Comparison of ENCODE assay signal across 12 mouse cellular contexts in the genomic region with DNA sequence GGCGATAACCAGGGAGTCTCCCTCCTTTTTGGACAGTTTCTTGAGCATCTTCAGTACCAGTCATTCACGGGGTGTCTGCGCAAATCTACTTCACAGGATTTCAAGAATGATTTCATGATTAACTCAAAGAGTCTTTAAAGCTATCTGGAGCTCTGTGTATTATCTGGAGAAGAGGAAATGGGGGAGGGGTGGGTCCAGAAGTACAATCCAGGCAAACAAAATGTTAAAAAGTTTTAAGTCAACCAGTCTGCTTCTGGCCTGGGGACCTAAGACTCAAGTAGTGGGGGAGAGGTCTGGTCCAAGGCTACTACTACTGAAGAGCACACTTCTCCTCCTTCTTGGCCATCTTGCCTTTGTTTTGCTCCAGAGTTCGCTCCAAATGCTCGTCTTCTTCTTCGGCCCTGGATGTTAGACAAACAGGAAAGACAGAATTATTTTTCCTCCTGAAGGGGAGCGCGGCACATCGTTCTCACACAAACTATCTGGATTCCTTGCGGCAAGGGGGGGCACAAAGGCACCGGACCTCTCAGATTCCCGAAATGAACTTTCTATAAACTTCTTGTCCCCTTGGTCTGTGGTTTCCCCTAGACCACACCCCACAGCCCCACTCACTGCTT. TPM values are rescaled to one million over a fixed set of nuclear protein-coding genes. Genes with fewer than 3 reads are reported as not detected.
DNase-seq lines count a peak whose midpoint lies in the region; ATAC-seq lines count a peak whose summit lies in the region.
"Had no signal": no experiment of that assay in that cellular context is flagged by ENCODE, and none has a peak within 500 bp of the region (broad histone marks: within the 10 kb centered on the region; RNA-seq: fewer than 3 reads in every experiment).

No protein-coding gene starts in this region.

- peak overlapping the region; percentile 92 for H3K27ac ChIP-seq in forebrain, embryonic 15.5 days (replicated peaks)
- peak overlapping the region; percentile 100 for H3K27ac ChIP-seq in midbrain, embryonic 10.5 days (replicated peaks)

- ATAC-seq in forebrain, embryonic 15.5 days (replicated peaks), result no peak

- DNase-seq in embryo, embryonic 11 days, result peak; percentile 14
- DNase-seq in embryo, embryonic 9.5 days (ENCODE audit: extremely low spot score), result no peak
- DNase-seq in ZHBTc4 (ENCODE audit: low read depth, low spot score), result peak; percentile 61
- DNase-seq in midbrain, embryonic 10.5 days (ENCODE audit: low spot score), result no peak
- DNase-seq in right cerebral cortex, postnatal 10 days (ENCODE audit: low spot score in 2 of 2), result no peak
- DNase-seq in frontal cortex, adult 2 months (ENCODE audit: extremely low spot score in 1 of 2, low spot score in 1 of 2), result no peak
- DNase-seq in left cerebral cortex, postnatal 36 days (ENCODE audit: low spot score in 2 of 2), result no peak
- DNase-seq: cerebellum, postnatal 36 days; kidney, adult 8-10 months; lung, adult 18-20 months had no signal

- WGBS in forebrain, embryonic 15.5 days, result 20% methylated on average over 12 of the region's 12 CpGs
- WGBS in midbrain, embryonic 10.5 days, result 4% methylated on average over 12 of the region's 12 CpGs

- H3K4me3 ChIP-seq in forebrain, embryonic 15.5 days, result peak overlapping the region; percentile 36
- H3K4me3 ChIP-seq in midbrain, embryonic 10.5 days, result peak overlapping the region; percentile 85

- intact Hi-C loops in left cerebral cortex, postnatal 36 days (cut with DNase I), result loop anchor here (10.0 kb wide), 1 partner anchor 188 kb away; no protein-coding TSS in a partner anchor

- peaks cover 17% of the 10 kb centered on the region for H3K27me3 ChIP-seq in forebrain, embryonic 15.5 days
- H3K27me3 ChIP-seq in midbrain, embryonic 10.5 days (ENCODE audit: low read depth, poor library complexity, severe bottlenecking), result peaks cover 65% of the 10 kb centered on the region

- H3K9ac ChIP-seq in forebrain, embryonic 15.5 days (replicated peaks), result peak overlapping the region; percentile 47

- H3K9me3 ChIP-seq in forebrain, embryonic 15.5 days, result no peaks in the 10 kb centered on the region
- no peaks in the 10 kb centered on the region for H3K9me3 ChIP-seq in midbrain, embryonic 10.5 days (replicated peaks)

- H3K36me3 ChIP-seq in forebrain, embryonic 15.5 days, result no peaks in the 10 kb centered on the region
- no peaks in the 10 kb centered on the region for H3K36me3 ChIP-seq in midbrain, embryonic 10.5 days

- peak overlapping the region; percentile 77 for H3K4me2 ChIP-seq in forebrain, embryonic 15.5 days (replicated peaks)

- peaks cover 54% of the 10 kb centered on the region for H3K4me1 ChIP-seq in forebrain, embryonic 15.5 days
- peaks cover 83% of the 10 kb centered on the region for H3K4me1 ChIP-seq in midbrain, embryonic 10.5 days

RNA-seq across cellular contexts. Expression of a gene that starts 3.9 kb away (rescaled TPM):
- 9.8 and 10.6 TPM in 2 replicates for polyA plus RNA-seq in forebrain, embryonic 15.5 days (2015; fragmentation: Nextera tagmentation; extraction: Ambion mirVana)
- 44.5 and 54.8 TPM in 2 replicates for polyA plus RNA-seq in midbrain, embryonic 10.5 days (2016; fragmentation: Nextera tagmentation; extraction: Ambion mirVana)
- polyA plus RNA-seq in frontal cortex, adult 2 months (2012; rRNA removed), result 3.5 and 3.7 TPM in 2 replicates
- 1 to 10 TPM; 6.1 to 6.2 TPM for total RNA-seq in left cerebral cortex, postnatal 36 days (2021)
- total RNA-seq: MEL had no signal

Comparison
In these comparisons a context has a peak if more than half of its experiments do, and no peak if none do; other contexts are left out.
1. DNase-seq: peak in embryo, embryonic 11 days (single experiment) and ZHBTc4 (single experiment); none in embryo, embryonic 9.5 days (single experiment), midbrain, embryonic 10.5 days (single experiment), right cerebral cortex, postnatal 10 days (0 of 2), frontal cortex, adult 2 months (0 of 2) and left cerebral cortex, postnatal 36 days (0 of 2).